Mouse (Mus musculus) CH12.LX (cell line): Measurements from ENCODE around the gene Fam217b. TPM values are rescaled to one million over a fixed set of nuclear protein-coding genes. Genes with fewer than 3 reads are reported as not detected.

Experiments
- DNase-seq: peaks from one replicate; pipeline ENCODE4 v3.0.0-alpha.2; 2013; ENCODE audit errors: extremely low read depth
- H3K27ac ChIP-seq: 2 replicates; pipeline ENCODE4 v1.5.1; 2012; ENCODE audit warnings: low read depth, mild to moderate bottlenecking, control low read depth, moderate library complexity; ENCODE audit not compliant: insufficient read depth
- H3K27me3 ChIP-seq: replicated peaks from 2 replicates; pipeline ENCODE3; 2012; ENCODE audit warnings: inconsistent platforms
- H3K36me3 ChIP-seq, 2 experiments: replicated peaks in 1 of 2; 2 replicates each; pipeline versions ENCODE3 to v1.6.1; 2012; ENCODE audit warnings: inconsistent platforms in 1 of 2, low read length in 1 of 2, mild to moderate bottlenecking in 1 of 2, mixed read lengths in 1 of 2, moderate library complexity in 1 of 2; ENCODE audit not compliant: control insufficient read depth in 1 of 2, insufficient read depth in 1 of 2
- H3K4me1 ChIP-seq, 2 experiments: 2 replicates each; pipeline ENCODE4 v1.6.1; 2012; ENCODE audit warnings: inconsistent platforms in 1 of 2, moderate library complexity in 1 of 2; ENCODE audit not compliant: insufficient read depth in 2 of 2, control insufficient read depth in 1 of 2
- H3K4me2 ChIP-seq: 2 replicates; pipeline ENCODE4 v1.6.1; 2012; ENCODE audit warnings: low read depth, mild to moderate bottlenecking, control low read depth; ENCODE audit not compliant: poor library complexity, insufficient read depth, severe bottlenecking
- H3K4me3 ChIP-seq, 3 experiments: fragments of 150-350 bp in 1 of 3; sonication (generic) in 1 of 3; replicated peaks in 1 of 3; 2 replicates each; pipeline versions ENCODE3 to v1.5.1; 2011 to 2012; ENCODE audit warnings: low read depth in 2 of 3, low read length in 2 of 3, mild to moderate bottlenecking in 2 of 3, moderate library complexity in 2 of 3, control low read depth in 1 of 3, improper control_type of control experiment in 1 of 3, inconsistent platforms in 1 of 3, mixed read lengths in 1 of 3; ENCODE audit not compliant: poor library complexity in 1 of 3
- H3K79me2 ChIP-seq: replicated peaks from 2 replicates; pipeline ENCODE4 v1.6.1; 2012; ENCODE audit warnings: mild to moderate bottlenecking, moderate library complexity; ENCODE audit not compliant: control insufficient read depth, poor library complexity, insufficient read depth, severe bottlenecking; ENCODE audit errors: extremely low read depth
- H3K9ac ChIP-seq: 2 replicates; pipeline ENCODE4 v1.6.1; 2012; ENCODE audit warnings: low read depth, mild to moderate bottlenecking, control low read depth, moderate library complexity; ENCODE audit not compliant: insufficient read depth
- H3K9me3 ChIP-seq: replicated peaks from 2 replicates; pipeline ENCODE3; 2012; ENCODE audit warnings: low read length, inconsistent platforms, mixed read lengths
- BHLHE40 ChIP-seq: IDR thresholded peaks from 2 replicates; pipeline ENCODE4 v1.6.1; 2011; ENCODE audit warnings: mild to moderate bottlenecking, low read depth, low read length, improper control_type of control experiment
- CHD1 ChIP-seq: IDR thresholded peaks from 2 replicates; pipeline ENCODE4 v1.6.1; 2012; ENCODE audit warnings: low read depth, low read length, improper control_type of control experiment, inconsistent platforms
- CHD2 ChIP-seq: IDR thresholded peaks from 2 replicates; pipeline ENCODE4 v1.6.1; 2011; ENCODE audit warnings: low read length, improper control_type of control experiment
- CTCF ChIP-seq, 2 experiments: IDR thresholded peaks in 1 of 2; conservative IDR thresholded peaks in 1 of 2; 2 replicates each; pipeline ENCODE4 v1.5.1; 2011 to 2012; ENCODE audit warnings: low read depth in 2 of 2, low read length in 2 of 2, improper control_type of control experiment in 1 of 2, inconsistent platforms in 1 of 2, mild to moderate bottlenecking in 1 of 2, moderate library complexity in 1 of 2
- E2F4 ChIP-seq: IDR thresholded peaks from 2 replicates; pipeline ENCODE4 v1.6.1; 2011; ENCODE audit warnings: low read depth, low read length, improper control_type of control experiment; ENCODE audit not compliant: insufficient replicate concordance
- EP300 ChIP-seq: IDR thresholded peaks from 2 replicates; pipeline ENCODE4 v1.6.1; 2011; ENCODE audit warnings: low read length, improper control_type of control experiment
- GABPA ChIP-seq: IDR thresholded peaks from 2 replicates; pipeline ENCODE4 v1.6.1; 2012; ENCODE audit warnings: low read depth, low read length, improper control_type of control experiment, inconsistent platforms; ENCODE audit not compliant: insufficient replicate concordance
- HCFC1 ChIP-seq: IDR thresholded peaks from 2 replicates; pipeline ENCODE4 v1.6.1; 2012; ENCODE audit warnings: low read depth, mild to moderate bottlenecking, inconsistent platforms, low read length, improper control_type of control experiment
- IRF4 ChIP-seq: IDR thresholded peaks from 2 replicates; pipeline ENCODE4 v1.6.1; 2014; ENCODE audit warnings: low read depth, mild to moderate bottlenecking, inconsistent platforms, low read length, improper control_type of control experiment
- JUN ChIP-seq: IDR thresholded peaks from 2 replicates; pipeline ENCODE4 v1.6.1; 2011; ENCODE audit warnings: low read depth, mild to moderate bottlenecking, low read length, improper control_type of control experiment, moderate library complexity; ENCODE audit not compliant: insufficient read depth
- KAT2A ChIP-seq: IDR thresholded peaks from 2 replicates; pipeline ENCODE4 v1.6.1; 2012; ENCODE audit warnings: low read length, improper control_type of control experiment, inconsistent platforms; ENCODE audit not compliant: insufficient replicate concordance
- MAFK ChIP-seq: IDR thresholded peaks from 2 replicates; pipeline ENCODE4 v1.6.1; 2011; ENCODE audit warnings: low read length, improper control_type of control experiment; ENCODE audit not compliant: insufficient replicate concordance
- MAX ChIP-seq: IDR thresholded peaks from 2 replicates; pipeline ENCODE4 v1.6.1; 2011; ENCODE audit warnings: low read length, improper control_type of control experiment
- MXI1 ChIP-seq: IDR thresholded peaks from 2 replicates; pipeline ENCODE4 v1.6.1; 2011; ENCODE audit warnings: mild to moderate bottlenecking, low read depth, low read length, improper control_type of control experiment
- NELFE ChIP-seq: IDR thresholded peaks from 2 replicates; pipeline ENCODE4 v1.6.1; 2011; ENCODE audit warnings: low read depth, low read length, improper control_type of control experiment
- NRF1 ChIP-seq: IDR thresholded peaks from 2 replicates; pipeline ENCODE4 v1.6.1; 2014; ENCODE audit warnings: low read depth, mild to moderate bottlenecking, inconsistent platforms, low read length, improper control_type of control experiment, moderate library complexity
- PAX5 ChIP-seq: IDR thresholded peaks from 2 replicates; pipeline ENCODE4 v1.6.1; 2012; ENCODE audit warnings: low read length, inconsistent platforms, mixed read lengths
- POLR2A ChIP-seq: IDR thresholded peaks from 2 replicates; pipeline ENCODE4 v1.6.1; 2011; ENCODE audit warnings: low read depth, mild to moderate bottlenecking, improper control_type of control experiment, low read length
- POLR2AphosphoS2 ChIP-seq: IDR thresholded peaks from 2 replicates; pipeline ENCODE4 v1.6.1; 2011; ENCODE audit warnings: low read depth, low read length, improper control_type of control experiment
- RCOR1 ChIP-seq: conservative IDR thresholded peaks from 2 replicates; pipeline ENCODE4 v1.6.1; 2012; ENCODE audit warnings: low read depth, mild to moderate bottlenecking, inconsistent platforms, low read length, improper control_type of control experiment
- SIN3A ChIP-seq: IDR thresholded peaks from 2 replicates; pipeline ENCODE4 v1.6.1; 2012; ENCODE audit warnings: low read length, improper control_type of control experiment, inconsistent platforms
- TCF12 ChIP-seq: IDR thresholded peaks from 2 replicates; pipeline ENCODE4 v1.6.1; 2014; ENCODE audit warnings: low read depth, mild to moderate bottlenecking, inconsistent platforms, low read length, improper control_type of control experiment
- UBTF ChIP-seq: IDR thresholded peaks from 2 replicates; pipeline ENCODE4 v1.6.1; 2012; ENCODE audit warnings: low read depth, mild to moderate bottlenecking, inconsistent platforms, low read length, improper control_type of control experiment, moderate library complexity
- USF1 ChIP-seq: IDR thresholded peaks from 2 replicates; pipeline ENCODE4 v1.6.1; 2014; ENCODE audit warnings: low read depth, mild to moderate bottlenecking, inconsistent platforms, low read length, improper control_type of control experiment
- ZKSCAN1 ChIP-seq: IDR thresholded peaks from 2 replicates; pipeline ENCODE4 v1.6.1; 2012; ENCODE audit warnings: low read depth, inconsistent platforms, low read length, improper control_type of control experiment, borderline replicate concordance
- ZNF384 ChIP-seq: IDR thresholded peaks from 2 replicates; pipeline ENCODE4 v1.6.1; 2012; ENCODE audit warnings: low read depth, low read length, improper control_type of control experiment, inconsistent platforms
- dilution Hi-C: fragments of 300-500 bp; cut with MboI; formaldehyde crosslinking; loops from 2 replicates; pipeline ENCODE4 v1.14.3; 2020; ENCODE audit warnings: low sequenced_read_pairs; ENCODE audit not compliant: extremely low pct_unique_long_range_greater_than_20kb, extremely low pct_ligation_motif_present
- in situ Hi-C: fragments of 300-500 bp; cut with MboI; formaldehyde crosslinking; loops from 3 replicates; pipeline ENCODE4 v1.14.3; 2019; ENCODE audit warnings: low sequenced_read_pairs, low pct_ligation_motif_present, low pct_unique_long_range_greater_than_20kb, mixed read lengths
- polyA plus RNA-seq: library from polyadenylated mRNA; unstranded; fragments of >175 nt; gene quantifications from 2 replicates; pipeline ENCODE4 v1.2.1, GENCODE M21; 2012; ENCODE audit warnings: low read depth; ENCODE audit not compliant: insufficient read length
- total RNA-seq, 2 experiments: library from RNA; depleted of rRNA; stranded (reverse); fragments of 300-350 nt in 1 of 2; fragments of >200 nt in 1 of 2; gene quantifications; 2 replicates each; pipeline ENCODE4 v1.2.3; 2012 to 2014

Gene Fam217b
- total and polyA plus RNA-seq, 3 experiments = 0.05 to 0.08 TPM; not detected in 1

- H3K27me3 ChIP-seq = peaks cover 1% of the 10 kb centered on the region
- no peak overlapping the region for H3K9ac ChIP-seq
- dilution Hi-C loops (no loop called here), in situ Hi-C loops (no loop called here)
- DNase-seq = no peak
- TF ChIP-seq CHD2 (no peak), PAX5 (no peak), JUN (no peak), RCOR1 (no peak), ZNF384 (no peak), E2F4 (no peak), ZKSCAN1 (no peak), CHD1 (no peak), SIN3A (no peak), CTCF (conservative IDR thresholded peaks at IDR 0.05 in 1 of 2, IDR thresholded peaks at IDR 0.05 in 1 of 2; ENCODE audit: low read depth in 2 of 2, low read length in 2 of 2) (no peak), MXI1 (no peak), IRF4 (no peak), POLR2A (no peak), TCF12 (no peak)
- H3K79me2 ChIP-seq = no peaks in the 10 kb centered on the region
- peaks cover 22% of the 10 kb centered on the region for H3K9me3 ChIP-seq
- H3K27ac ChIP-seq = no peak overlapping the region
- H3K4me2 ChIP-seq = no peak overlapping the region
- peaks cover 0 to 3% of the 10 kb centered on the region in 2 experiments; a peak in 1 of 4 replicates for H3K4me1 ChIP-seq
- H3K4me3 ChIP-seq = no peak overlapping the region
- no peaks in the 10 kb centered on the region for H3K36me3 ChIP-seq
Observed at GRCm38 (mm10) chr2:178412598-178412997, 1.7 kb upstream of the Fam217b start.

- Histone ChIP-seq H3K9me3 (peaks cover 22% of the 10 kb centered on the region), H3K27me3 (peaks cover 1% of the 10 kb centered on the region), H3K27ac (no peak overlapping the region), H3K4me2 (no peak overlapping the region), H3K9ac (no peak overlapping the region), H3K4me1 (peaks cover 0 to 3% of the 10 kb centered on the region in 2 experiments; a peak in 1 of 4 replicates), H3K36me3 (no peaks in the 10 kb centered on the region), H3K4me3 (no peak overlapping the region), H3K79me2 (no peaks in the 10 kb centered on the region)
- dilution Hi-C loops = no loop called here
- TF ChIP-seq MAX = no peak
- no peak for TF ChIP-seq EP300
- no peak for TF ChIP-seq UBTF
- no peak for TF ChIP-seq POLR2AphosphoS2
- TF ChIP-seq NELFE = no peak
- TF ChIP-seq NRF1 = no peak
- no peak for TF ChIP-seq CTCF (conservative IDR thresholded peaks at IDR 0.05 in 1 of 2, IDR thresholded peaks at IDR 0.05 in 1 of 2; ENCODE audit: low read depth in 2 of 2, low read length in 2 of 2)
- no peak for TF ChIP-seq GABPA
- TF ChIP-seq E2F4 = no peak
- TF ChIP-seq USF1 = no peak
- TF ChIP-seq MAFK = no peak
- TF ChIP-seq HCFC1 = no peak
- no peak for TF ChIP-seq KAT2A
- TF ChIP-seq JUN = no peak
- TF ChIP-seq BHLHE40 = no peak
- in situ Hi-C loops = no loop called here
- DNase-seq = no peak
Observed at GRCm38 (mm10) chr2:178413081-178413480, 1.2 kb upstream of the Fam217b start.
